Mouse (Mus musculus): ENCODE measurements at regions not wholly inside any gene's neighbourhood (a gene's known extent, or its start where the extent isn't known, plus 50 kb on each side); places are given as distances from the start of the nearest gene placed in this dataset.
A peak's percentile ranks its signal among the peaks of the same experiment; 100 is the strongest.

GRCm38 (mm10) chr3:44423166-44423565, 955.0 kb upstream of the Pcdh10 start:
- no peaks in the 10 kb centered on the region for H3K4me1 ChIP-seq (replicated peaks; ENCODE audit: control insufficient read depth, insufficient read depth, low read length)
- no peaks in the 10 kb centered on the region for H3K9me3 ChIP-seq (ENCODE audit: control insufficient read depth, low read length)
- 25% methylated on average over 2 of the region's 2 CpGs for WGBS
- H3K27me3 ChIP-seq (ENCODE audit: control insufficient read depth, insufficient read depth, low read depth, low read length) = no peaks in the 10 kb centered on the region
- no peaks in the 10 kb centered on the region for H3K36me3 ChIP-seq (ENCODE audit: control insufficient read depth, insufficient read depth, low read length)
- ATAC-seq (ENCODE audit: low read depth) = peak; percentile 60
- H3K27ac ChIP-seq (ENCODE audit: low read length) = no peak overlapping the region
- H3K9ac ChIP-seq (ENCODE audit: low read length) = no peak overlapping the region
- H3K4me3 ChIP-seq (ENCODE audit: low read length) = no peak overlapping the region
- H3K4me2 ChIP-seq (ENCODE audit: low read depth, low read length) = no peak overlapping the region

- no peaks in the 10 kb centered on the region for H3K4me1 ChIP-seq (replicated peaks; ENCODE audit: control insufficient read depth, insufficient read depth, low read length)
- ATAC-seq (ENCODE audit: low read depth) = no peak
- H3K9ac ChIP-seq (ENCODE audit: low read length) = no peak overlapping the region
- no peak overlapping the region for H3K27ac ChIP-seq (ENCODE audit: low read length)
- no peaks in the 10 kb centered on the region for H3K9me3 ChIP-seq (ENCODE audit: control insufficient read depth, low read length)
- H3K4me2 ChIP-seq (ENCODE audit: low read depth, low read length) = no peak overlapping the region
- H3K4me3 ChIP-seq (ENCODE audit: low read length) = no peak overlapping the region
- no peaks in the 10 kb centered on the region for H3K27me3 ChIP-seq (ENCODE audit: control insufficient read depth, insufficient read depth, low read depth, low read length)
- no peaks in the 10 kb centered on the region for H3K36me3 ChIP-seq (ENCODE audit: control insufficient read depth, insufficient read depth, low read length)
- WGBS = 68% methylated on average over 3 of the region's 3 CpGs
These were observed 910.1 kb upstream of the Pcdh10 start for GRCm38 (mm10) chr3:44468078-44468477.

Measured in lung, embryonic 16.5 days (tissue).